Mouse (Mus musculus): ENCODE measurements around the gene Rbm39. TPM values are rescaled to one million over a fixed set of nuclear protein-coding genes. Genes with fewer than 3 reads are reported as not detected.

Gene Rbm39
- polyA plus RNA-seq, 1 experiment from 2014 or later: 288 TPM

DNA sequence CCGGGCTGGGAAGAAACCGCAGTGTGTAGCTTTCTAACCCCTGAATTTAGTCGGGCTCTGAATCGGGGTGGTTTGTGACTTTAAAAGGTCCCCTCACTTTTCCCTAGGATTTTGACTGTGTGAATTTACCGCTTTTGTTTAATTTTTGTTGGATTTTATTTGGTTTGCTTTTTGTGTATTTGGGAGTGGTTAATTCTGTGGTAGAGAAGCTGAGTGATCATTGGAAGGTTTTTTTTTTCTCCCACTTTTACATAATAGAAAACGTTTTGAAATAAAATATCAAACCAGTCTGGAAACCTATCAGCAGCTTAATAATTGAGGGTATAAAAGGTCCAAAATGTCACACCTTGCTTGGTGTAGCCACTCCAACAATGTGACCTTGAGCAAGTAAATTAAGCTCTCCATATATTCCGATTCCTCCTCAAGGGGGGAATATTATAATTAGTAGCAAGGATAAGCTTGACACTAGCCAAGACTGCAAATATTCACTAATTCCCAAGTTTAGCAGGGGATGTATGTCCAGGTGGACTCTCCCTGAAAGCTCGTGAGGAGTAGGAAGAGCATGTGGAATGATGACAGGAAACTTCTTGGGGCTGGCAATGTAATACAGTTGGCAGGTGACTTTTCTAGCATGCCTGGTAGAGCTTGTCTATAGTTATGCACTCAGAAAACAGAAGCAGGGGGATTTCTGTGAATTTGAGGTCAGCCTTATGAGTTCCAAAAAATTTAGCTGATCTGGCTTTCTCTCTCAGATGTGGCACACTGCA, 969 bp upstream of the Rbm39 start:
- no peaks in the 10 kb centered on the region for H3K27me3 ChIP-seq
- CTCF ChIA-PET: interaction anchor here (1.1 to 2.2 kb wide), 6 partner anchors 9 to 82 kb away, joined by 3 to 8 read pairs (median 4); no protein-coding TSS in a partner anchor
- TF ChIP-seq CTCF (IDR thresholded peaks at IDR 0.05): no peak
- POLR2A ChIA-PET: interaction anchor here (0.7 to 3.5 kb wide), 7 partner anchors 16 to 130 kb away, joined by 3 to 24 read pairs (median 4); partner anchors contain the start of genes Cpne1, Phf20 and Rbm12
- in situ Hi-C loops (cut with MboI; ENCODE audit: low pct_unique_long_range_greater_than_20kb): no loop called here
- no peak for ATAC-seq
- no peak for DNase-seq (ENCODE audit: low read depth, low spot score)

DNA sequence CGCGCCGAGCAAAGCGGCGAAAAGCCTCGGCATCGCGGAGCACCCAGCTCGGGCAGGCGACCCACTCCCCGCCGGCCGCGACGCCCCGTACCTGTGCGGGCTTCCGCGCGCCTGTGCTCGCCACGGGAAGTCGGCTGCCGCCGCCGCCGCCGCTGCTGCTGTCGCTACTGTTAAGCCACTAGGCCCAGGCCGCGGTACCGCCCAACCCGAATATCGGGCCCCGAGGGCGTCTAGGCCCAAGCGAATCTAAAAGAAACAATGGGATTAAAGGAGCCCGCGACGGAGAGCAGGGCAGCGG, 293 bp downstream of the Rbm39 start:
- DNase-seq (ENCODE audit: low read depth, low spot score): no peak
- no peak for TF ChIP-seq CTCF (IDR thresholded peaks at IDR 0.05)
- in situ Hi-C loops (cut with MboI; ENCODE audit: low pct_unique_long_range_greater_than_20kb): no loop called here
- ChIA-PET CTCF (interaction anchor here (2.2 kb wide), 1 partner anchor 83 kb away, joined by 8 read pairs; no protein-coding TSS in a partner anchor), POLR2A (interaction anchor here (1.5 to 3.5 kb wide), 2 partner anchors 17 to 23 kb away, joined by 3 to 24 read pairs; partner anchors contain the start of gene Phf20)
- ATAC-seq: no peak
- no peaks in the 10 kb centered on the region for H3K27me3 ChIP-seq

DNA sequence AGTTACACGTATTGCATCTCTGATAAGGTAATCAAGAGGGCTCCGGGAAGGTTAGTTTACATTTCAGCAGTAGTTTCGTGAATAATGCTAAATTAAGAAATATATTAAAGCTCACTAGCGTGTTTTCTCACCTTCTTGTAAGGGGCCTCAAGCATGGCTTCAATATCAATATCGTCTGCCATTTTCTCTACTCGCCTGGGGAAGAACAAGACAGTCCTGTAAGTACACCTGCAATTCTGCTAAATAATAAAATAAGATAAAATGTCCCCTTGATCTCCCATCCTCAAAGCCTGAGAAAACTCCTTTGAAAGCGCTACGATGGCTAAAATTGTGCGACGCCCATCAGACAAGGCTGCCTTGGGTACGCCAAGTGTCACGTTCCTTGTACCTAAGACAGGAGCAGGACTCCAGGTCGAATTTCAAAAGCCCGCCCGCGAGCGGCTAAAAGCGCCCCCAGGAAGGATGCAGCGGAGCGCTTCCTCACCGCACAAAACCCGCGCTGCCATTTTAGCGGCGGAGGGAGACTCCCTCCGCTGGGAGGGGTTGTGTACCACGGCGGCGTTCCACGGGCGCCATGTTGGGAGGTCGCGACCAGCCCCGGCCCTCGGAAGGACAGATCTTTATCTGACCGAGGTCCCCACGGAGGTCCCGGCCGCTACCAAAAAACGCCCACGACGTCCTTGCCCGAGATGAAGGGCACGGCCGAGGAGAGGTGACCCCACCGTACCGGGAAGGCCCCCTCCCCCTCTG, 817 bp downstream of the Rbm39 start:
- no peaks in the 10 kb centered on the region for H3K27me3 ChIP-seq
- CTCF ChIA-PET: interaction anchor here (2.2 kb wide), 1 partner anchor 84 kb away, joined by 8 read pairs; no protein-coding TSS in a partner anchor
- POLR2A ChIA-PET: interaction anchor here (0.7 to 3.5 kb wide), 4 partner anchors 10 to 79 kb away, joined by 3 to 24 read pairs (median 3); partner anchors contain the start of gene Phf20
- TF ChIP-seq CTCF (IDR thresholded peaks at IDR 0.05): no peak
- in situ Hi-C loops (cut with MboI; ENCODE audit: low pct_unique_long_range_greater_than_20kb): no loop called here
- peak; percentile 37 for ATAC-seq
- DNase-seq (ENCODE audit: low read depth, low spot score): no peak

DNA sequence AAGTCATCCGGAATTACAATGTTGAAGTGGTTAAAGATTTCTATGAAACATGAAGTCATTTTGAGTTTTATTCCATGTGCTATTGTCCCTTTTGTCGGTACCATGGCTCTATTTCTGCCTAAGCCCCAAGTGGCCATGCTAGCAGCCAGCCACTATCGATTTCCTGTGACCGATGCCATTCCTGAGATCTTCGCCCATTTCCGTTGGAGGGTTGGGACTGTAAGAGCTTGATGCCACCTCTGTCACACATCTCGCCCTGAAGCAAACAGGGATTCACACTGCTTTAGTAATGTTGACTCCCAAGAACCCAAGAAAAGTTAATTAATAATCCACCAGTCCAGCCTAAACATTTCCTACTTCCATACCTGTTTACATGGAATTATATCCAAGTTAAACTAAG, 2.4 kb downstream of the Rbm39 start:
- no peaks in the 10 kb centered on the region for H3K27me3 ChIP-seq
- CTCF ChIA-PET: no interaction called here
- POLR2A ChIA-PET: interaction anchor here (0.7 to 1.1 kb wide), 3 partner anchors 9 to 177 kb away, joined by 3 read pairs; no protein-coding TSS in a partner anchor
- DNase-seq (ENCODE audit: low read depth, low spot score): no peak
- no peak for TF ChIP-seq CTCF (IDR thresholded peaks at IDR 0.05)
- in situ Hi-C loops (cut with MboI; ENCODE audit: low pct_unique_long_range_greater_than_20kb): no loop called here
- no peak for ATAC-seq

DNA sequence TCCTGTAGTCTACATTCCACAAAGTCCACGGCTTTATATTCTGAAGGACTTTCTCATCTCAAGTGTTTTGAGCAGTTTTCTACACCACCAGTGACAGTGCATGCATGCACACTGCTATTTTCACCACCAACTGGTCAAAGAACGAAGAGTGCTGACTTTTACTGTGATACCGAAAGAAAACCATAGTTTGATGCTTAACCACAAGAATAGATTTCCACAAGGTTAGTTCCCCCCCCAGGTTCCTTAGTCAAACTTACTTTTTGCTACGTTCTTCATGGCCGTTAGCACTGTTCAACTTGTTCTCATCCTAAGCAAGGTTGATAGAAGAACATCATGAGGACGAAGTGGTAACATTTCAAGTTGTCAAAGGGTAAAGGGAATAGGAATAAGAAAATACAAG, 3.0 kb downstream of the Rbm39 start:
- ATAC-seq: no peak
- DNase-seq (ENCODE audit: low read depth, low spot score): no peak
- no peak for TF ChIP-seq CTCF (IDR thresholded peaks at IDR 0.05)
- CTCF ChIA-PET: interaction anchor here (1.5 kb wide), 1 partner anchor 123 kb away, joined by 3 read pairs; no protein-coding TSS in a partner anchor
- no peaks in the 10 kb centered on the region for H3K27me3 ChIP-seq
- POLR2A ChIA-PET: no interaction called here
- in situ Hi-C loops (cut with MboI; ENCODE audit: low pct_unique_long_range_greater_than_20kb): no loop called here

DNA sequence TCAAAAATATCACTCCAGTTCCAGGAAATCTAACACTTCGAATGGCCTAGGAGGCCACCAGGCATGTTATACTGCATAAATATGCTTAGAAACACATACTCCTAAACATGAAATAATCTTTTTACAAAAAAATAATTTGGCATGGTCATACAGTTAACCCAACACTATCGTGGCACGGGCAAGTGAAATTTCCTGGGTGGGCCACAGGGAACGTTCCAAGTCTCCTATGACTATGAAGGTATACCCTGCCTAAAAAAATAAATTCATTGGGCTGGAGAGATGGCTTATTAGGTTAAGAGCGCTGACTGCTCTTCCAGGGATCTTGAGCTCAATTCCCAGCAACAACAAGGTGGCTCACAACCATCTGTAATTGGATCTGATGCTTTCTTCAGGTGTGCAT, 13.5 kb downstream of the Rbm39 start:
- POLR2A ChIA-PET: no interaction called here
- ATAC-seq (no peak), DNase-seq (ENCODE audit: low read depth, low spot score) (no peak)
- in situ Hi-C loops (cut with MboI; ENCODE audit: low pct_unique_long_range_greater_than_20kb): no loop called here
- CTCF ChIA-PET: no interaction called here
- H3K27me3 ChIP-seq: no peaks in the 10 kb centered on the region
- TF ChIP-seq CTCF (IDR thresholded peaks at IDR 0.05): no peak

DNA sequence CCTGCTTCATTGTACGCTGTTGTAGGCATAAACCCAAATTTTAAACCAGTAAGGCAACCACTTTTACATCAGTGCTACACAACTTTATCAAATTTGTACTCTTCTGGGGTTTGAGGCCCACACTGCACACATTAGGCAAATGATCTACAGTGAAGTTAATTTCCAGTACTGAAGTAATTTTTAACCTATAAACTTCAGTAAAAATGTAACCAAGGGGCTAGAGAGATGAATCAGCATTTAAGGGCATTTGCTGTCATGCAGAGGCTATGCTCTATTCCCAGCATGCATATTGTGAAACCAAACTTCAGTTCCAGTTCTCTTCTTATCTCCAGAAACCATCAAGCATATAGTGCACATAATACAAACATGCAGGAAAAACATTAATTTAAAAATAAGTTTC, 14.6 kb downstream of the Rbm39 start:
- ChIA-PET POLR2A (no interaction called here), CTCF (interaction anchor here (1.6 to 2.4 kb wide), 2 partner anchors 11 to 18 kb away, joined by 4 to 7 read pairs; no protein-coding TSS in a partner anchor)
- TF ChIP-seq CTCF (IDR thresholded peaks at IDR 0.05): no peak
- DNase-seq (ENCODE audit: low read depth, low spot score): no peak
- in situ Hi-C loops (cut with MboI; ENCODE audit: low pct_unique_long_range_greater_than_20kb): no loop called here
- H3K27me3 ChIP-seq: no peaks in the 10 kb centered on the region
- ATAC-seq: no peak

DNA sequence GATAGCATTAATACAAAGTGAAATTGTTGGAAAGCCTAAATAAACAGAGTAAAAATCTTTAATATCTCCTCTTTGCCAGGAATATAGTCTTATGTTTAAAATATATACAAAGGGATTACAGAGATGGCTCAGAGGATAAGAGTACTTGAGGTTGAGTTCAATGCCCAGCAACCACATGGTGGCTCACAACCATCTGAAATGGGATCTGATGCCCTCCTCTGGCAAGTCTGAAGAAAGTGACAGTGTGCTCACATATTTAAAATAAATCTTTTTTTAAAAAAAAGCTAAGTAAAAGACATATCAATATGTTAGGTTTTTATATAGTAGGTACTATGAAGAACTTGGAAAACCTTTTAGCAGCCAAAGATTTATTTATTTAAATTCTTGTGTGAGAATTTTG, 28.5 kb downstream of the Rbm39 start:
- no peaks in the 10 kb centered on the region for H3K27me3 ChIP-seq
- peak; percentile 31 for TF ChIP-seq CTCF (IDR thresholded peaks at IDR 0.05)
- no peak for DNase-seq (ENCODE audit: low read depth, low spot score)
- ChIA-PET POLR2A (no interaction called here), CTCF (interaction anchor here (1.0 kb wide), 1 partner anchor 19 kb away, joined by 3 read pairs; no protein-coding TSS in a partner anchor)
- in situ Hi-C loops (cut with MboI; ENCODE audit: low pct_unique_long_range_greater_than_20kb): no loop called here
- ATAC-seq: no peak

DNA sequence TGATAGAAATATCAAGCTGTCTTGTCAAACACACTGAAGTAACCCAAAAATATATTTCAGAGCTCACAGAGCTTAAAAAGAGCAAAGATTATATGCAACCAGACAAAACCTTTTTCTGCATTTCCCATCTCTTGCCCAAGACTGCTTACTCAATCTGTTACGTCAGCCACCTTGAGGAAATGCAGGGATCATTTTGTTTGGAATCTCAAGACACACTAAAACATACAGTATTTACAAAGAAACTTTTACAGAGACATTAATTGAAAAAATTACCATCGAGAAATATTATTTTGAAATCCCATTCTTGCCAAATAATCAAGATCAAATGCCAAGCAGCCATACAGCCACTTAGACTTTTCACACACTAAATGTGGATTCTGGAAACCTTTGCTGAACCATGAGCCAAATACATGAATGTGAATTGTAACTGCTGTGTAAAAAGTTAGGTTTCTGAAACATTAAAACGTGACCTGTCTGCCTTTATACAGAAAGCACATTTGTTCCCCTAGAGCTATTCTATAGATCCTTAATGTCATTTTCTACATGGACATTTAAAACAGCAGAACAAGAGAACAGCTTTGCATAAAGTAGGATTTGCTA, 32.6 kb downstream of the Rbm39 start:
- DNase-seq (ENCODE audit: low read depth, low spot score) (no peak), ATAC-seq (no peak)
- H3K27me3 ChIP-seq: no peaks in the 10 kb centered on the region
- CTCF ChIA-PET: interaction anchor here (1.4 to 2.4 kb wide), 3 partner anchors 14 to 17 kb away, joined by 3 to 7 read pairs (median 3); no protein-coding TSS in a partner anchor
- no peak for TF ChIP-seq CTCF (IDR thresholded peaks at IDR 0.05)
- POLR2A ChIA-PET: interaction anchor here (0.6 kb wide), 1 partner anchor 584 kb away, joined by 3 read pairs; no protein-coding TSS in a partner anchor
- in situ Hi-C loops (cut with MboI; ENCODE audit: low pct_unique_long_range_greater_than_20kb): loop anchor here (25.0 kb wide), 2 partner anchors 185 to 310 kb away; partner anchors contain the start of genes Cep250, Eif6 and Fam83c

Data from Patski (cell line).